Mouse (Mus musculus) ES-E14 (cell line): ENCODE results near the gene Xylt1.

ENCODE experiments used
- CHD2 ChIP-seq: IDR thresholded peaks from 2 replicates; pipeline ENCODE4 v1.6.1; 2014; ENCODE audit warnings: mild to moderate bottlenecking, low read depth, low read length, inconsistent platforms
- ZC3H11A ChIP-seq: IDR thresholded peaks from 2 replicates; pipeline ENCODE4 v1.6.1; 2012; ENCODE audit warnings: low read depth, mild to moderate bottlenecking, inconsistent platforms, low read length, borderline replicate concordance
- ZNF384 ChIP-seq: IDR thresholded peaks from 2 replicates; pipeline ENCODE4 v1.6.1; 2012; ENCODE audit warnings: low read depth, low read length, inconsistent platforms

- TF ChIP-seq ZNF384 (no peak), CHD2 (no peak), ZC3H11A (no peak)
Measured at GRCm38 (mm10) chr7:117655732-117656131, 275.0 kb downstream of the Xylt1 start.
